Mouse (Mus musculus): Measurements from ENCODE around the gene Elp1.

- TF ChIP-seq EP300 (IDR thresholded peaks at IDR 0.05; ENCODE audit: insufficient read depth, low read depth, low read length) (no peak), CTCF (IDR thresholded peaks at IDR 0.05; ENCODE audit: low read depth, low read length) (no peak), POLR2A (IDR thresholded peaks at IDR 0.05; ENCODE audit: insufficient read depth, low read length) (no peak)
Observed at GRCm38 (mm10) chr4:56720403-56720802, 81.7 kb downstream of the Elp1 start.

Data from ES-Bruce4 (cell line).